Mouse (Mus musculus) embryo, embryonic 10 days (tissue): ENCODE data around the gene Cldn34b4.

Experiments used
- DNase-seq: peaks from one replicate; pipeline ENCODE4 v3.0.0-alpha.2; 2015; ENCODE audit warnings: low spot score

The Cldn34b4 gene

GRCm38 (mm10) chrX:76393050-76393449 is at the start of gene Cldn34b4:
Gene Cldn34b4 (plus strand): TSS chrX:76393350.
- no peak for DNase-seq
